Mouse (Mus musculus) spleen, adult 2 months (tissue): Measurements from ENCODE around the gene Rbpjl. TPM values are rescaled to one million over a fixed set of nuclear protein-coding genes. Genes with fewer than 3 reads are reported as not detected.
A peak's percentile ranks its signal among the peaks of the same experiment; 100 is the strongest.

Experiments used
- DNase-seq, 2 experiments: peaks; one replicate each; pipeline versions ENCODE4 v3.0.0 to v3.0.0-alpha.2; 2012 to 2021; ENCODE audit warnings: low spot score in 2 of 2, low read depth in 1 of 2
- H3K27ac ChIP-seq: fragments of 200-500 bp; 2 replicates; pipeline ENCODE4 v1.5.1; 2012; ENCODE audit warnings: low read length, inconsistent platforms; ENCODE audit not compliant: insufficient read depth
- H3K27me3 ChIP-seq: fragments of 200-500 bp; 2 replicates; pipeline ENCODE4 v1.6.1; 2012; ENCODE audit warnings: mild to moderate bottlenecking, moderate library complexity, low read length, inconsistent platforms; ENCODE audit not compliant: control insufficient read depth, insufficient read depth
- H3K36me3 ChIP-seq: fragments of 200-500 bp; 2 replicates; pipeline ENCODE4 v1.6.1; 2012; ENCODE audit warnings: mild to moderate bottlenecking, low read length, inconsistent platforms; ENCODE audit not compliant: control insufficient read depth, insufficient read depth
- H3K4me1 ChIP-seq: fragments of 200-500 bp; 2 replicates; pipeline ENCODE4 v1.6.1; 2011; ENCODE audit warnings: inconsistent platforms; ENCODE audit not compliant: control insufficient read depth, insufficient read depth, insufficient read length
- H3K4me3 ChIP-seq: fragments of 200-500 bp; 2 replicates; pipeline ENCODE4 v1.5.1; 2011; ENCODE audit warnings: mild to moderate bottlenecking, inconsistent platforms; ENCODE audit not compliant: insufficient read depth, insufficient read length; ENCODE audit errors: extremely low read depth
- CTCF ChIP-seq: fragments of 200-500 bp; IDR thresholded peaks from 2 replicates; pipeline ENCODE4 v1.5.1; 2011; ENCODE audit warnings: mild to moderate bottlenecking, inconsistent platforms; ENCODE audit not compliant: insufficient read depth, insufficient read length, insufficient replicate concordance; ENCODE audit errors: extremely low read depth
- POLR2A ChIP-seq: fragments of 200-500 bp; IDR thresholded peaks from 2 replicates; pipeline ENCODE4 v1.6.1; 2011; ENCODE audit warnings: low read depth, low read length, inconsistent platforms
- WGBS: fragments of 180-500 bp; shearing (Covaris S2); methylation state at CpG from one replicate; pipeline ENCODE4 v1.1.7; 2018; 5-methylcytosine and 5-hydroxymethylcytosine counted together
- polyA plus RNA-seq: library from polyadenylated mRNA; depleted of rRNA; stranded (reverse); fragments of >200 nt; gene quantifications from 2 replicates; pipeline ENCODE4 v1.2.3, GENCODE M21; 2012

Rbpjl gene
- polyA plus RNA-seq, 1 experiment = 19.0 TPM

- WGBS = 87% methylated on average over 7 of the region's 7 CpGs
- H3K4me1 ChIP-seq = peaks cover 29% of the 10 kb centered on the region; the same call in 1 of the 2 replicates
- no peak for DNase-seq
- TF ChIP-seq POLR2A = no peak
- no peak for TF ChIP-seq CTCF
- H3K36me3 ChIP-seq = peaks cover 5% of the 10 kb centered on the region
- H3K27ac ChIP-seq = no peak overlapping the region
- no peak overlapping the region for H3K4me3 ChIP-seq
- no peaks in the 10 kb centered on the region for H3K27me3 ChIP-seq
These were observed 18.4 kb downstream of the Rbpjl start for GRCm38 (mm10) chr2:164421306-164421705.

- Histone ChIP-seq H3K4me1 (peaks cover 29% of the 10 kb centered on the region; the same call in 1 of the 2 replicates), H3K4me3 (no peak overlapping the region), H3K27ac (peak overlapping the region; percentile 49; the same call in 1 of the 2 replicates), H3K27me3 (no peaks in the 10 kb centered on the region), H3K36me3 (peaks cover 7% of the 10 kb centered on the region)
- WGBS = 65% methylated on average over 8 of the region's 8 CpGs
- no peak for TF ChIP-seq POLR2A
- no peak for TF ChIP-seq CTCF
- DNase-seq = no peak
These were observed 19.0 kb downstream of the Rbpjl start for GRCm38 (mm10) chr2:164421979-164422378.

- peaks cover 24% of the 10 kb centered on the region; the same call in 1 of the 2 replicates for H3K4me1 ChIP-seq
- peaks cover 15% of the 10 kb centered on the region for H3K36me3 ChIP-seq
- H3K27ac ChIP-seq = peak overlapping the region; percentile 95
- peak; percentile 59 to 81 for DNase-seq
- no peaks in the 10 kb centered on the region for H3K27me3 ChIP-seq
- TF ChIP-seq POLR2A = no peak
- TF ChIP-seq CTCF = no peak
- WGBS = 25% methylated on average over 15 of the region's 15 CpGs
- no peak overlapping the region for H3K4me3 ChIP-seq
These were observed 19.9 kb downstream of the Rbpjl start for GRCm38 (mm10) chr2:164422675-164423393.

- 40% methylated on average over 11 of the region's 11 CpGs for whole genome bisulfite sequencing
- H3K27me3 ChIP-seq = no peaks in the 10 kb centered on the region
- DNase-seq = peak in 1 of 2 experiments; percentile 44
- H3K4me1 ChIP-seq = peaks cover 20% of the 10 kb centered on the region; the same call in 1 of the 2 replicates
- H3K4me3 ChIP-seq = no peak overlapping the region
- H3K27ac ChIP-seq = peak overlapping the region; percentile 95
- TF ChIP-seq CTCF (no peak), POLR2A (no peak)
- H3K36me3 ChIP-seq = peaks cover 21% of the 10 kb centered on the region
These were observed 20.5 kb downstream of the Rbpjl start for GRCm38 (mm10) chr2:164423464-164423863.

GRCm38 (mm10) chr2:164424406-164424805, 21.5 kb downstream of the Rbpjl start:
- H3K27me3 ChIP-seq = no peaks in the 10 kb centered on the region
- H3K4me1 ChIP-seq = peaks cover 18% of the 10 kb centered on the region; the same call in 1 of the 2 replicates
- 0 out of 2 replicates have a peak overlapping the region, but pooled peaks have one; percentile 32 for H3K27ac ChIP-seq
- 85% methylated on average over 8 of the region's 8 CpGs for WGBS
- peaks cover 30% of the 10 kb centered on the region for H3K36me3 ChIP-seq
- no peak for TF ChIP-seq POLR2A
- no peak for TF ChIP-seq CTCF
- H3K4me3 ChIP-seq = no peak overlapping the region
- DNase-seq = no peak

- H3K4me3 ChIP-seq = no peak overlapping the region
- peaks cover 18% of the 10 kb centered on the region; the same call in 1 of the 2 replicates for H3K4me1 ChIP-seq
- WGBS = 87% methylated on average over 5 of the region's 5 CpGs
- no peaks in the 10 kb centered on the region for H3K27me3 ChIP-seq
- H3K36me3 ChIP-seq = peaks cover 32% of the 10 kb centered on the region
- TF ChIP-seq POLR2A = no peak
- no peak for TF ChIP-seq CTCF
- no peak overlapping the region for H3K27ac ChIP-seq
- no peak for DNase-seq
These were observed 22.5 kb downstream of the Rbpjl start for GRCm38 (mm10) chr2:164425401-164425800.

- H3K27me3 ChIP-seq = no peaks in the 10 kb centered on the region
- peaks cover 33% of the 10 kb centered on the region for H3K36me3 ChIP-seq
- H3K4me1 ChIP-seq = peaks cover 18% of the 10 kb centered on the region; the same call in 1 of the 2 replicates
- 75% methylated on average over 12 of the region's 12 CpGs for WGBS
- H3K27ac ChIP-seq = no peak overlapping the region
- no peak overlapping the region for H3K4me3 ChIP-seq
- no peak for TF ChIP-seq POLR2A
- DNase-seq = no peak
These were observed 23.2 kb downstream of the Rbpjl start for GRCm38 (mm10) chr2:164426121-164426520.
